Mouse (Mus musculus) right cerebral cortex, postnatal 4 days (tissue): ENCODE results near the gene Irgm2.
A peak's percentile ranks its signal among the peaks of the same experiment; 100 is the strongest.
"Not testable (repeated sequence)": the region's sequence is repeated elsewhere in the genome, so short reads cannot be mapped to it uniquely, and the experiment has no call there.

Experiments used
- DNase-seq: peaks from one replicate; pipeline ENCODE4 v3.0.0-alpha.2; 2022

The Irgm2 gene

DNA sequence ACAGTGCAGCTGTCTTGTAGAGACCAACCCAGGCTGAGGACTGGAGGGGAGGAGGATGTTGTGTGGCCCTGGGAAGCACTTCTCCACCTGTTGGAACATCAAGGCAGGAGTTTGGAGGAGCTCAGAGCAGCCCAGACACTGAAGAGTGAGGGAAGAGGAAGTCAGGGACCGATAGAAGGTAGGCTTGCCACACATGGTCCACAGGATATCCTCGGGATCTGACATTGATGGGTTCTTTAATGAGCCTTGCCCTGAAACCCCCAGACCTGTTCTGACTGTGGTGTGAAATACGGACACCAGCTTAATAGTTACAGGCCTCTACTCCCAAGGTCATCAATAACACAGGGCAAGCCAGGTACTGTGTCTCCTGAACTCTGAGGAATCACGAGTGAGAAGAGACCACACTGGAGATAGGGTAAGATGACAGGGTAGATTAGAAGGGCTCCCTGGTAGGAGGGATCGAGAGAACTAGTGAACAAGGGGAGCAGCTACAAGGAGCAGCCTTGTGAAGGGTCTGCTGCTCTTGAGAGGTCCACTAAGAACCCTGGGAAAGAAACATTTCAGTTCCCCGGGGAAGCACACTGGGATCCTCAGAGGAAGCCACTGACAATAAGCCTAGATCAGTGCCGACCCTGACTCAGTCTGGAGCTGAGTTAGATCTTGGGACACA, 14.4 kb downstream of the Irgm2 start:
- DNase-seq, result no peak

DNA sequence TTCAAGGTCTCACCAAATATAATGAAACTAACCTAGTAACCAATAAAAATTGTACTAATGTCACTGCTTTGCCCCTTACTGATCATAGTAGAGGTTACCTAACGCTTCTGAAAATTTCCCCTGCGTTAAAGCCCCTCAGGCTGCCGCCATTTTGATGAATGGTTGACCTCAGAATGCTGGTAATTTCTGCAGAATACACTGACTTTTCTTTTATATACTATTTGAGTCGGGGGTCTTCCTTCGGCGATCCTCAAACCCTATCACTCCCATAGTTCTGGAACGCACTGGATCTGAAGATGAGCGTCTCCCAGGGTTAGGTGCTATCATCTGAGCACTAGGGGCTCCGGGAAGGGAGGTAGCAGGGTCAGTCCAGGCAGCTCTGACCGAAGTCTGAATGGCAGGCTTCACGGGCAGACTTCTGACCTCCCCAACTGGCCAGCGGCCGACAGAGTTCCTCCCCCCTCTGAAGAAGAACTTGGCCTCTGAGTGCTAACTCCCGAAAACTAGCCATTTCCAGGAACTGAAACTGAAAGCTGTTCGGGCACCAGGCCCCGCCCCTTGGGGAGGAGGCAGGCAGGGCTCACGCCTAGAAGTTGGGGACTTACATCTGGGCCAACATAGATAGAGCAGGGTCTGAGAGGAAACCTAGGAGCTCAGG, 15.1 kb downstream of the Irgm2 start:
- peak; percentile 14 for DNase-seq

DNA sequence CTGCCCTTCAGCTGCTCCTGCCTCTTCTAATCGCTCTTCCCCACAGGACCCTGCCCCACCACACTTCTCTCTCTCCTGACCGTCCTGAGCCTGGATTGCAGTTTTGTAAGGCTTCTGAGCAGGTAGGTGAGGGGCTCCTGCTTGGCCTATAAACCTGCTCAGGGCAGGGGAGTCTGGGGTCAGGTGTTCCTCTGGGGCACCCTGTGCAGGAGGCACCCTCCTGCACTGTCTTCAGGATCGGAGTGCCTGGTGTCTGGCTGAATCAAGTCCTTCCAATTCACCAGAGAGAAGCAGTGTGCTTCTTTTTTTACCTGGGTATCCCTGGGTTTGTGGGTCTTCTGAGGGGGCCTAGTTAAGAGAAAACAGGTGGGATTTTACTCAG, 15.6 kb downstream of the Irgm2 start:
- not testable (repeated sequence) for DNase-seq

DNA sequence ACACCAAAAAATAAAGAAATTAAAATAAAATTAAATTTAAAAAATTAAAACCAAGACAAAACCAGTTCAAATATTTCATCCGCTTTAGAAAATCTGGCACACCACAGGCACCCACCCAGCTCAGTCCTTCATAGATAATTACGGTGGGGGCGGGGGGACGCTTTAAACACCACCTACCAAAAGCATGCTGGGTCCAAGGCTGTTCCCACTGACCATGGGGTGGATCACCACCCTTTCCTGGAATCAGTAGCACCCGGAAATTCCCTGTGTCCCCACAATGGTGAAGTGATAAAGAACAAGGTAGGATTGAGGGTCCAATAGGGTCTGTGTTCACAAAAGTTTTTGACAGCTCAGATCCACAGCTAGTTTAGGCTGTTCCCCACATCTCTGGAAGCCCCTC, 16.4 kb downstream of the Irgm2 start:
- no peak for DNase-seq

DNA sequence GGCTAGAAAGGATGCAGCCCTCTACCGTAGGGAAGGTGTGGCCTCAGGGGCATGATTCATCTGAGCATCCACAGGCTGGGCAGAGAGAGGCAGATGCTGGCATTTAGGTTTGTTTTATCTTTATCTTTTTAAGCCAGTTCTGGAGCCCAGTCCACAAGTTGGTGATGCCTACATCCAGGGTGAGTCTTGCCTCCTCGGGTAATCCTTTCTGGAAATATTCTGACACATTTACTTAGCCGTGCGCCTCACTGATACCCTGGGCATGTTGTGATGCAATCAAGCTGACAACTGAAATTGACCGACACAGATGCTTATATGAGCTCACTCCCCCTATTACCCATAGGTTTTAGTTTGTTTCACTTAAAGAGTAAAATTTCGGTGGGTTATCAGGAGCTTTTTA, 17.4 kb downstream of the Irgm2 start:
- no peak for DNase-seq

DNA sequence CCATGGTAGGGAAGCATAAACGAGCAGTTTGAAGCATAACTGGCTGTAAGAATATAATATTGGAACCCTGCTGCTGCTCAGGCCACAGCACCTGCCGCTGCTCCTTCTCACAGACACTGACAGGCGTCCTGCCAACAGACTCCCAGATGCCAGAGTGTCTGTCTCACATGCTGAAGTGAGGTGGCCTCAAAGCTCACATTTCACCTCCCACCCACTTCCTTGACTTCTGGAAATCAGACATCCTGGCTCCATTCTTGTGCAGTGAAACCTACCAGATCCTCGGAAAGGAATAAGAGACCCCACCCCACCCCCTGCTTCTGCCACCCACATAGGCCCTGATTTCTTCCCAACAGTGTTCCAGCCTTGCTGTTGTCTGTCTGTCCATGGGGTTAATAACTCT, 24.3 kb downstream of the Irgm2 start:
- no peak for DNase-seq

- no peak for DNase-seq
Observed at GRCm38 (mm10) chr11:58224313-58224712, 24.9 kb downstream of the Irgm2 start.

DNA sequence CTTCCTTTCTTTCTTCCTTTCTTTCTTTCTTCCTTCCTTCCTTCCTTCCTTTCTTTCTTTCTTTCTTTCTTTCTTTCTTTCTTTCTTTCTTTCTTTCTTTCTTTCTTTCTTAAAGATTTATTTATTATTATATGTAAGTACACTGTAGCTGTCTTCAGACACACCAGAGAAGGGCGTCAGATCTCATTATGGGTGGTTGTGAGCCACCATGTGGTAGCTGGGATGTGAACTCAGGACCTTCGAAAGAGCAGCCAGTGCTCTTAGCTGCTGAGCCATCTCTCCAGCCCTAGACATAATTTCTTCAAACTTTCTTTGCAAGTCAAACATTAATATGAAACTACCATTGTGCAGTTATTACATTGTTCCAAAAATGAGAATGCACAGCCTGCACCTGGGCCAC, 25.5 kb downstream of the Irgm2 start:
- DNase-seq, result not testable (repeated sequence)

DNA sequence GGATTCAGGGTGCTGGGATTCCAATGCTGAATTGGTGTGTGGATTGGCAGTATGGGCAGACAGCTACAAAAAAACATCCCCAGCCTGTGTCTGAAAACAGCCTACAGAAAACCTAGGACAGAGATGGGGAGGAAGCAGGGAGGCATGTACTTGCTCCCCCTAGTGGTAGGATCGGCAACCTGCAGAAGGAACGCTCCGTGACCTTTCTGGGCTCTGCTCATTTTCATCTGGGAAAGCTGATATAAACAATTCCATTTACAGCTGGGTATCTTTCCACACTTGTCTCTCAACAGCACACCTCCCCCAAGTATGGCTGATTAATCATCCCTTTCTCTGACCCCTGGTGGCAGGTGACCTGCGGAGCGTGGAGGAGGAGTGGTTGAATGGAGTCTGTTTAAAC, 26.2 kb downstream of the Irgm2 start:
- peak; percentile 36 for DNase-seq

GRCm38 (mm10) chr11:58226425-58226824, 27.0 kb downstream of the Irgm2 start:
- no peak for DNase-seq

- DNase-seq, result not testable (repeated sequence)
Observed at GRCm38 (mm10) chr11:58228021-58228420, 28.6 kb downstream of the Irgm2 start.

- DNase-seq, result no peak
Observed at GRCm38 (mm10) chr11:58230396-58230910, 31.0 kb downstream of the Irgm2 start.

GRCm38 (mm10) chr11:58231156-58231555, 31.7 kb downstream of the Irgm2 start:
- no peak for DNase-seq

GRCm38 (mm10) chr11:58234551-58234950, 35.1 kb downstream of the Irgm2 start:
- DNase-seq, result not testable (repeated sequence)

- DNase-seq, result no peak
Observed at GRCm38 (mm10) chr11:58235152-58235551, 35.7 kb downstream of the Irgm2 start.

DNA sequence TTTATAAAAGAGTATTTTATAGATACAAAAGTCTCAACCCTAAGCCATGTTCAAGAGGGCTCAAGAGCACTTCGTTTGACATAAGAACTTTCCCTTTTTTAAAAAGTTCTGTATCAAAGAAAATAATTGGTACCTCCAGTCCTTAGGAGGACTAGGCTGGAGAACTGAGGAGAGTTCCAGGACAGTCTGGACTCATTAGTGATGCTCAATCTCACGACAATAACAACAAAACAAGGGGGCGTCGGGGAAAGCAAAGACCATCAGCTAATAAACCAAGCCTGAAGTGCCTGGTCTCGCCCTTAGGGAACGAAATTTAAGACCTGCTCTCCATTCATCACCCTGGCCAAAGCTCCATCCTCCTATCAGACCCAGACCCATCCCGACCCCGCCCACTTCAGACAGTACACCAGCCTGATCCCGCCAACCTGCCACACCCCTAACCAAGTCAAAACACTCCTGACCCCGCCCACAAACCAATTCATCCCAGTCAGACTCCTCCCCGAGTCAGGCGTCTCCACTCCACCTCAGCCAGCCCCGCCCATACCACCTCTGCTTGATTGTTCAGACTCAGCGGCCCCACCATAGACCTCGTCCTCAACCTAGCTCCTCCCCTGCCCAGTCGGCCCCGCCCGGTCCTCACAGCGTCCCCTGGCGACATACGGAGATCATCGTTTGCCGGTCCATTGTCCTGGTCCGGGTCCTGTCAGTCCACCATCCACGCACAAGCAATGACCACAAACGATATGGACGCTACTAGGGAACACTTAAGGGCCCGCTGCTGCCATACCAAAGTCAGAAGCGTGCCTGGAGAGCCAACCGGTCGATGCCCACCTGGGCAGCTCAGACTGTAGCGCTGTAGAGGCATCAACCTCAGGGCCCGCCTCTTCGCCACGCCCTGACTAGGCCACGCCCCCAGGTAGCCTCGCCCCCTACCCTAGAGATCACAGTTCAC, 39.7 kb downstream of the Irgm2 start:
- peak; percentile 37 for DNase-seq

- no peak for DNase-seq
Observed at GRCm38 (mm10) chr11:58247294-58247693, 47.9 kb downstream of the Irgm2 start.

GRCm38 (mm10) chr11:58249203-58249981, 50.0 kb downstream of the Irgm2 start:
- no peak for DNase-seq

- DNase-seq, result no peak
Observed at GRCm38 (mm10) chr11:58250550-58250949, 51.1 kb downstream of the Irgm2 start.

DNA sequence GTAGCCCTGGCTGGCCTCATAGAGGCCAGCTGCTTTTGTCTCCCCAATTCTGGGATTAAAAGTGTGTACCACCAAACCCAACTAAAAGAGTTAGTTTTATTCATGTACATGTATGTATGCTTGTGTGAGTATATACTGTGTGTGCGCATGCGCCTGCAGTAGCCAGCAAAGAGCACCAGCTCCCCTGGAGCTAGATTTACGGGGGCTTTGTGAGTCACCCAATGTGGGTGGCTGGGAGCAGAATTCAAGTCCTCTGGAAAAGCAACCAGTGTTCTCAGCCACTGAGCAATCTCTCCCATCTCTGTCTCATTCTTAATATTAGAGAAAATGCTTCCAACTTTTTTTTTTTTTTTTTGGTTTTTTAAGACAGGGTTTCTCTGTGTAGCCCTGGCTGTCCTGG, 55.0 kb downstream of the Irgm2 start:
- no peak for DNase-seq

DNA sequence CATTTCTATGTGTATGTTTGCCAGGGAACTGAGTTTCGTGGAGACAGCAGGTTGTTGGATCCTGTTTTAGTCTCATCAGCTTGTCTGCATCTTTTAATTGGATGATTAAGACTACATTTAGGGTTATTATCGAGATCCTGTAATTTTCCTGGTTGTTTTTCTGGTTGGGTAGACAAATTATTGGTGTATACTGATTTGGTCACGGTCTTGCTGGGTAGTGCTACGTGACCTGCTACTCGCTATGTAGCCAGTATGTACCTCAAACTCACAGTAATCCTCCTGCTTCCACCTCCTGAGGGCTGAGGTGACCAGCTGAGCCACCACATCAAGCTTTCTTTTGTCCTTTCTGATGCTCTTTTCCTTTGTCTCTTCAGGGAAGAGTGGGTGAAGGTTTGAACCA, 58.4 kb downstream of the Irgm2 start:
- DNase-seq, result no peak

DNA sequence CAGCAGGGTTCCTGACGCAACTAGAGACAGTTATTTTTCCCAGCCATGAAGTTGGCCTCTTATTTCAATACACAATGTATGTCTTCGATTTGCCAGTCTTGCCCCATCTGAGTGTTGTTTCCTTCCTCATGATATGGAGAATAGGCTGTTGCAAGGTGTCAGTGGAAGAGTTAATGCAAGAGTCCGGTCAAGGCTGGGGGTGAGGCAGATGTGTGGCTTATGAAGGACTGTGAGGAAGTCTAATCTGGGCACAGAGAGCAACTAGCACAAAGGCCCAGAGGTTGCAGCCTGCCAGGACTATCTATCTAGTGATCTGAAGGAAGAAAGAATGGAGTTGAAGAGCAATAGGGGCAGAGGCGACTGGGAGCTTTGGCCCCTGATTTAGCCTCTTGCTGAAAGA, 60.7 kb downstream of the Irgm2 start:
- DNase-seq, result no peak

DNA sequence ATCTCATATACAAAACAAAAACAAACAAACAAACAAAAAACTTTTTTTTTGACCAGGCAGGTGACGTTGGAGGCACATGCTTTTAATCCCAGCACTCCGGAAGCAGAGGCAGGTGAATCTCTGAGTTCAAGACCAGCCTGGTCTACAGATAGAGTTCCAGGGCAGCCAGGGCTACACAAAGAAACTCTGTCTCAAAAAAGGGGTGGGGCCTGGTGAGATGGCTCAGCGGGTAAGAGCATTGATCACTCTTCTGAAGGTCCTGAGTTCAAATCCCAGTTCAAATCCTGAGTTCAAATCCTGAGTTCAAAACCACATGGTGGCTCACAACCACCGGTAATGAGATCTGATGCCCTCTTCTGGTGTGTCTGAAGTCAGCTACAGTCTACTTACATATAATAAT, 62.4 kb downstream of the Irgm2 start:
- DNase-seq, result no peak
